Mouse (Mus musculus) heart, embryonic 16.5 days (tissue): ENCODE results near the gene Rdh19. TPM values are rescaled to one million over a fixed set of nuclear protein-coding genes. Genes with fewer than 3 reads are reported as not detected.

Experiments
- ATAC-seq: fragments of 200-750 bp; cut with Nextera tagmentation; replicated peaks from 2 replicates; pipeline ENCODE4 v1.8.0; 2017; ENCODE audit warnings: moderate number of reproducible peaks; ENCODE audit not compliant: insufficient read depth, low FRiP score; ENCODE audit errors: extremely low read depth
- H3K27ac ChIP-seq: fragments of 300-500 bp; sonication (generic); 2 replicates; pipeline ENCODE4 v1.5.1; 2014; ENCODE audit warnings: mild to moderate bottlenecking, low read length, control low read depth, moderate library complexity
- H3K27me3 ChIP-seq: fragments of 300-500 bp; sonication (generic); 2 replicates; pipeline ENCODE4 v1.6.1; 2014; ENCODE audit warnings: low read length, mixed read lengths; ENCODE audit not compliant: control insufficient read depth, insufficient read depth
- H3K36me3 ChIP-seq: fragments of 300-500 bp; sonication (generic); 2 replicates; pipeline ENCODE4 v1.6.1; 2014; ENCODE audit not compliant: control insufficient read depth, insufficient read depth
- H3K4me1 ChIP-seq: fragments of 300-500 bp; sonication (generic); 2 replicates; pipeline ENCODE4 v1.6.1; 2014; ENCODE audit warnings: low read length, mixed read lengths; ENCODE audit not compliant: control insufficient read depth, insufficient read depth
- H3K4me2 ChIP-seq: fragments of 300-500 bp; sonication (generic); 2 replicates; pipeline ENCODE4 v1.6.1; 2014; ENCODE audit warnings: low read depth, mild to moderate bottlenecking, control low read depth, low read length
- H3K4me3 ChIP-seq: fragments of 300-500 bp; sonication (generic); 2 replicates; pipeline ENCODE4 v1.5.1; 2014; ENCODE audit warnings: mild to moderate bottlenecking, control low read depth, low read length
- H3K9ac ChIP-seq: fragments of 300-500 bp; sonication (generic); 2 replicates; pipeline ENCODE4 v1.6.1; 2014; ENCODE audit warnings: low read length, control low read depth
- H3K9me3 ChIP-seq: fragments of 300-500 bp; sonication (generic); replicated peaks from 2 replicates; pipeline ENCODE4 v1.6.1; 2016; ENCODE audit warnings: low read length; ENCODE audit not compliant: control insufficient read depth
- WGBS: fragments of 180-500 bp; shearing (Covaris S2); extraction: QIAGEN DNeasy Blood & Tissue Kit; methylation state at CpG from one replicate; pipeline ENCODE4 v1.1.7; 2014; 5-methylcytosine and 5-hydroxymethylcytosine counted together
- polyA plus RNA-seq: library from polyadenylated mRNA; unstranded; fragments of >200 nt; fragmentation: Nextera tagmentation; extraction: Ambion mirVana; gene quantifications from 2 replicates; pipeline ENCODE4 v1.2.1, GENCODE M21; 2015

Gene Rdh19
- polyA plus RNA-seq, 1 experiment from 2014 or later: not detected

- ATAC-seq: no peak
- Histone ChIP-seq H3K4me2 (no peak within 1 kb of the TSS), H3K9me3 (no peaks in the 10 kb centered on the region), H3K4me3 (no peak within 1 kb of the TSS), H3K27me3 (no peaks in the 10 kb centered on the region), H3K27ac (no peak within 1 kb of the TSS), H3K4me1 (no peaks in the 10 kb centered on the region), H3K9ac (no peak within 1 kb of the TSS), H3K36me3 (no peaks in the 10 kb centered on the region)
- WGBS: 64% methylated on average over 3 of the region's 3 CpGs
Measured at GRCm38 (mm10) chr10:127866232-127866631, 16.5 kb downstream of the Rdh19 start, which contains the start of gene Rdh16f2. Gene Rdh16f2, plus strand, starts transcription at chr10:127866474.

GRCm38 (mm10) chr10:127872484-127872883, 22.8 kb downstream of the Rdh19 start:
- 61% methylated on average over 4 of the region's 4 CpGs for WGBS
- Histone ChIP-seq H3K27me3 (no peaks in the 10 kb centered on the region), H3K36me3 (no peaks in the 10 kb centered on the region), H3K9me3 (no peaks in the 10 kb centered on the region), H3K4me3 (no peak overlapping the region), H3K4me2 (no peak overlapping the region), H3K4me1 (no peaks in the 10 kb centered on the region), H3K27ac (no peak overlapping the region), H3K9ac (no peak overlapping the region)
- no peak for ATAC-seq

- H3K36me3 ChIP-seq: no peaks in the 10 kb centered on the region
- no peaks in the 10 kb centered on the region for H3K27me3 ChIP-seq
- no peak overlapping the region for H3K4me3 ChIP-seq
- H3K4me2 ChIP-seq: no peak overlapping the region
- no peak overlapping the region for H3K9ac ChIP-seq
- no peak for ATAC-seq
- H3K4me1 ChIP-seq: peaks cover 5% of the 10 kb centered on the region; the same call in 1 of the 2 replicates
- no peaks in the 10 kb centered on the region for H3K9me3 ChIP-seq
- H3K27ac ChIP-seq: no peak overlapping the region
- 31% methylated on average over 2 of the region's 2 CpGs for WGBS
Measured at GRCm38 (mm10) chr10:127877681-127878080, 28.0 kb downstream of the Rdh19 start.

GRCm38 (mm10) chr10:127878262-127879057, 28.7 kb downstream of the Rdh19 start:
- WGBS: 56% methylated on average over 3 of the region's 3 CpGs

DNA sequence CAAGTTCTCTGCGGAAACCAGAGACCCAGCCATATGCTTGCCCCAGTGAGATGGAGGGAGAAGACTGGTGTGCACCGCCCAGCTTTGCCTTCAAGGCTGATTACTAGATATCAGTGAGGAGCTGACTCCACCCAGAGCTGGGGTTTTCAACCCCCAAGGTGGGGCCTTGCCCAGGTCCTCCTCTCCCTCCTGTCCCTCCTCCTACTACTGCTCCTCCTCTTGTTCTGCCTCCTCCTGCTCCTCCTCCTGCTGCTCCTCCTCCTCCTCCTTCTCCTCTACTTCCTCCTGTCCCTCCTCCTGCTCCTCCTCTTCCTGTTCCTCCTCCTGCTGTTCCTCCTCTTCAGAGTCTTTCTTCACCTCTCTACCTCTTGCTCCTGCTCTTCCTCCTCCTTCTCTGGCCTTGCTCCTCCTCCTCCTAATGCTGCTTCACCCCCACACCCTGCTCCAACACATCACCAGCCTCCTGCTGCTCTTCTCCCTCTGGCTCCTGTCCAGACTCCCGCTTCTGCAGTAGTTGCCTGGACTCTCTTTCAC, 29.5 kb downstream of the Rdh19 start:
- H3K4me3 ChIP-seq: no peak overlapping the region
- H3K27ac ChIP-seq: no peak overlapping the region
- H3K4me2 ChIP-seq: no peak overlapping the region
- H3K36me3 ChIP-seq: no peaks in the 10 kb centered on the region
- H3K4me1 ChIP-seq: peaks cover 5% of the 10 kb centered on the region; the same call in 1 of the 2 replicates
- WGBS: 83% methylated on average over 3 of the region's 3 CpGs
- ATAC-seq: no peak; the same call in 1 of the 2 replicates
- no peaks in the 10 kb centered on the region for H3K9me3 ChIP-seq
- no peaks in the 10 kb centered on the region for H3K27me3 ChIP-seq
- no peak overlapping the region for H3K9ac ChIP-seq

More at GRCm38 (mm10) chr10:127878262-127879057, 28.7 kb downstream of the Rdh19 start:
- Histone ChIP-seq H3K4me1 (peaks cover 5% of the 10 kb centered on the region; the same call in 1 of the 2 replicates), H3K4me3 (no peak overlapping the region), H3K4me2 (no peak overlapping the region), H3K27ac (no peak overlapping the region), H3K27me3 (no peaks in the 10 kb centered on the region), H3K9ac (no peak overlapping the region), H3K9me3 (no peaks in the 10 kb centered on the region), H3K36me3 (no peaks in the 10 kb centered on the region)
- no peak; the same call in 1 of the 2 replicates for ATAC-seq

DNA sequence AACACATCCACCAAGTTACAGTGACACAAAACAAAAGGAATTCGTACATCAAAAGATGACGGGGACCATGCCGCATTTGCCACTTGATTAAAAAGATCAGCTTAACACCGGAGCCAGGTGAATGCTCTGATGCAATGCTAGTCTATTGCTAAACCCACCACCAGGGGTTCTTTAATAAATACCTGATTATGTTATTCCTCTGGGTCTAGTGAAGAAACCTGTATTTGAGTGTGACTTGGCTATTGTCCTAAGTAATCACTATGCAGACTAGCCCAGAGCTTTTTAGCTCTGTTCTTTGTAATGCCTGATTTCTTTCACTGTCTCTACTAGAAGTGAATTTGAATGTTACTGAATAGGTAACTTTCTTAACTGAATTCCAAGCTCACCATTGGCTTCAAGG, 31.3 kb downstream of the Rdh19 start:
- H3K9ac ChIP-seq: no peak overlapping the region
- no peak overlapping the region for H3K4me2 ChIP-seq
- no peak for ATAC-seq
- H3K4me3 ChIP-seq: no peak overlapping the region
- no peaks in the 10 kb centered on the region for H3K27me3 ChIP-seq
- no peaks in the 10 kb centered on the region for H3K36me3 ChIP-seq
- WGBS: 79% methylated on average over 4 of the region's 4 CpGs
- no peaks in the 10 kb centered on the region for H3K9me3 ChIP-seq
- no peak overlapping the region for H3K27ac ChIP-seq
- H3K4me1 ChIP-seq: peaks cover 5% of the 10 kb centered on the region; the same call in 1 of the 2 replicates

- no peaks in the 10 kb centered on the region for H3K27me3 ChIP-seq
- no peak overlapping the region for H3K4me3 ChIP-seq
- no peaks in the 10 kb centered on the region for H3K36me3 ChIP-seq
- no peak overlapping the region for H3K9ac ChIP-seq
- H3K9me3 ChIP-seq: no peaks in the 10 kb centered on the region
- 79% methylated on average over 1 of the region's 1 CpGs for WGBS
- H3K4me2 ChIP-seq: no peak overlapping the region
- H3K27ac ChIP-seq: no peak overlapping the region
- no peak for ATAC-seq
- H3K4me1 ChIP-seq: no peaks in the 10 kb centered on the region
Measured at GRCm38 (mm10) chr10:127886551-127886950, 36.8 kb downstream of the Rdh19 start.

GRCm38 (mm10) chr10:127886971-127887370, 37.2 kb downstream of the Rdh19 start:
- no peak for ATAC-seq
- 85% methylated on average over 4 of the region's 4 CpGs for WGBS
- Histone ChIP-seq H3K4me3 (no peak overlapping the region), H3K27me3 (no peaks in the 10 kb centered on the region), H3K4me1 (no peaks in the 10 kb centered on the region), H3K36me3 (no peaks in the 10 kb centered on the region), H3K4me2 (no peak overlapping the region), H3K9ac (no peak overlapping the region), H3K9me3 (no peaks in the 10 kb centered on the region), H3K27ac (no peak overlapping the region)

- H3K9ac ChIP-seq: no peak within 1 kb of the TSS
- no peaks in the 10 kb centered on the region for H3K36me3 ChIP-seq
- no peaks in the 10 kb centered on the region for H3K4me1 ChIP-seq
- H3K27me3 ChIP-seq: no peaks in the 10 kb centered on the region
- H3K4me3 ChIP-seq: no peak within 1 kb of the TSS
- no peaks in the 10 kb centered on the region for H3K9me3 ChIP-seq
- no peak for ATAC-seq
- no peak within 1 kb of the TSS for H3K27ac ChIP-seq
- no peak within 1 kb of the TSS for H3K4me2 ChIP-seq
Measured at GRCm38 (mm10) chr10:127888605-127889004, 38.9 kb downstream of the Rdh19 start, which contains the start of gene Rdh7. Gene Rdh7, minus strand, starts transcription at chr10:127888817.
